Mouse (Mus musculus): Measurements from ENCODE around the gene Tfcp2. TPM values are rescaled to one million over a fixed set of nuclear protein-coding genes. Genes with fewer than 3 reads are reported as not detected.
"Not testable (repeated sequence)": the region's sequence is repeated elsewhere in the genome, so short reads cannot be mapped to it uniquely, and the experiment has no call there.

Gene Tfcp2
- total and polyA plus RNA-seq, 3 experiments: 20.4 to 21.5 TPM; not detected in 1

DNA sequence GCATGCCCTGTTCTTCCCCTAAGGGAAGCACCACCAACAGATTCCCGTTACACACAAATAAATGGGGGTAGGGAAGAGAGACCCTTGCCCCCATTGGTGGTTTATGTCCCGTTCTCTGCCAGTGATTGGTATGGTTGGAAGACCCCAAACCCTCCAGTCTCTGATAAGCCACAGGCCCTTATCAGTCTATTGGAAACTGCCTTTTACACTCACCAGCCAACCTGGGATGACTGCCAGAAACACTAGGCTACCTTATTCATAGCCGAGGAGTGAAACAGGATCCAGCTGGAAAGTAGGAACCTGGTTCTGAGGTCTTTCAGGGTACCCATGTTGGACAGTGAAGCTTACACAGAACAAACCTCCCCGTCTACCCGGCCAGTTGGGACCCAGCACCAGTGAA is 4.2 kb upstream of the Tfcp2 start (continued):
- TF ChIP-seq NELFE (IDR thresholded peaks at IDR 0.05; ENCODE audit: low read depth, low read length): no peak
- TF ChIP-seq POLR2A (IDR thresholded peaks at IDR 0.05; ENCODE audit: control insufficient read depth in 1 of 2, insufficient read depth in 1 of 2, low read depth in 1 of 2, low read length in 2 of 2, poor library complexity in 1 of 2): no peak
- TF ChIP-seq TCF12 (IDR thresholded peaks at IDR 0.05; ENCODE audit: low read depth, low read length): peak; percentile 75
- no peak; the same call in 1 of the 2 replicates for TF ChIP-seq JUND (IDR thresholded peaks at IDR 0.05; ENCODE audit: low read depth, low read length)
- no peak for TF ChIP-seq ZNF384 (IDR thresholded peaks at IDR 0.05; ENCODE audit: low read depth, low read length)
- peak; percentile 30; the same call in 1 of the 2 replicates for TF ChIP-seq HCFC1 (IDR thresholded peaks at IDR 0.05; ENCODE audit: low read depth, low read length)
- peak; percentile 25; the same call in 1 of the 2 replicates for TF ChIP-seq ELF1 (IDR thresholded peaks at IDR 0.05; ENCODE audit: low read depth, low read length)
- TF ChIP-seq CTCF (IDR thresholded peaks at IDR 0.05 in 2 of 3, conservative IDR thresholded peaks at IDR 0.05 in 1 of 3; ENCODE audit: control insufficient read depth in 1 of 3, insufficient read depth in 1 of 3, low read depth in 2 of 3, low read length in 3 of 3, poor library complexity in 1 of 3, severe bottlenecking in 1 of 3): no peak
- TF ChIP-seq USF1 (IDR thresholded peaks at IDR 0.05; ENCODE audit: low read depth, low read length): no peak
- TF ChIP-seq ETS1 (IDR thresholded peaks at IDR 0.05; ENCODE audit: low read depth, low read length): peak; percentile 83
- no peak for TF ChIP-seq CHD1 (IDR thresholded peaks at IDR 0.05; ENCODE audit: low read depth, low read length)

DNA sequence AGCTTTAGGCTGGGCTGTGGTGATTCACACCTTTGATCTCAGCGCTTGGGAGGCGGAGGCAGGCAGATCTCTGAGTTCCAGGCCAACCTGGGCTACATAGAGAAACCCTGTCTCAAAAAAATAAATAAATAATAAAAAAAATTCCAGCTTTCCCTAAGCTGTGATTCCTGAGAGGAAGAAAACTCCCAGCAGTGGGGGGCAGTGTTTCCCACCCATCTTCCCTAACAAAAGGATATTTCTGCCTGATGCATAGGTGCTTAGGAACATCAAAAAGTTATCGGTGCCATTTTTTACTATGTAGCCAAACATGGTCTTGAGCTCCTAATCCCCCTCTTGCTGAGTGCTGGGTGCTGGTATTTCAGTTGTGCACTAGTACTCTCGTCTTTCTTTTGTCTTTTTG is 1.5 kb downstream of the Tfcp2 start:
- Histone ChIP-seq H3K27ac (ENCODE audit: control insufficient read depth, low read depth, low read length) (no peak overlapping the region), H3K4me3 (ENCODE audit: control insufficient read depth in 1 of 2, insufficient read depth in 1 of 2, low read depth in 2 of 2, low read length in 2 of 2) (no peak overlapping the region), H3K9me3 (replicated peaks; ENCODE audit: insufficient read depth, low read length) (no peaks in the 10 kb centered on the region), H3K79me2 (ENCODE audit: control insufficient read depth, insufficient read depth, low read length, poor library complexity) (peaks cover 20% of the 10 kb centered on the region), H3K27me3 (ENCODE audit: control insufficient read depth in 1 of 2, insufficient read depth in 2 of 2, low read length in 2 of 2) (no peaks in the 10 kb centered on the region), H3K36me3 (ENCODE audit: control insufficient read depth in 1 of 2, insufficient read depth in 2 of 2, low read length in 2 of 2) (peaks cover 0 to 17% of the 10 kb centered on the region in 2 experiments; a peak in 3 of 4 replicates), H3K4me1 (ENCODE audit: control insufficient read depth in 1 of 2, insufficient read depth in 2 of 2, low read length in 2 of 2) (peaks cover 3 to 4% of the 10 kb centered on the region in 2 experiments; a peak in 3 of 4 replicates), H3K9ac (ENCODE audit: control insufficient read depth, low read depth, low read length, poor library complexity, severe bottlenecking) (no peak overlapping the region)
- no peak for TF ChIP-seq ZNF384 (IDR thresholded peaks at IDR 0.05; ENCODE audit: low read depth, low read length)
- no peak for DNase-seq (ENCODE audit: low read depth, low spot score)

DNA sequence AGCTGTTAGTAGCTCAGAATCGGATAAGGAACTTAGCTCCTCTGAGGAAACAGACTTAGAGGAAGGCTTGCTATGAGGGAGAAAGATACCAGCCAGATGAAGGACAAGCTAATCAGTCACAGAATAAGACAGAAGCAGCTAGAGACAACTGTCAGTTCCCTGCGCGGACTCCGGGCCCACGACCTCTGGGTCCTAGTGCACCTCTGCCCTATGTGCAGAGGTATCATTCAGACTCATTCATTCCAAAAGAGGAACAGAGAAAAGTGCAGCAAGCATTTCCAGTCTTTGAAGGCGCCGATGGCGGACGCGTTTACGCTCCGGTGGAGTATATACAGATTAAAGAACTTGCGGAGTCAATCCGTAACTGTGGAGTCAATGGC is 8.2 kb downstream of the Tfcp2 start:
- peak; percentile 92 for TF ChIP-seq SIN3A (IDR thresholded peaks at IDR 0.05; ENCODE audit: low read length)
- TF ChIP-seq NELFE (IDR thresholded peaks at IDR 0.05; ENCODE audit: low read depth, low read length): peak; percentile 76
- TF ChIP-seq TBP (IDR thresholded peaks at IDR 0.05; ENCODE audit: low read depth, low read length): peak; percentile 86
- peak; percentile 20; the same call in 1 of the 2 replicates for TF ChIP-seq NRF1 (IDR thresholded peaks at IDR 0.05; ENCODE audit: insufficient read depth, low read depth, low read length, poor library complexity, severe bottlenecking)
- peak; percentile 55; the same call in 1 of the 2 replicates for TF ChIP-seq MXI1 (IDR thresholded peaks at IDR 0.05; ENCODE audit: low read depth, low read length)
- peak; percentile 65; the same call in 1 of the 2 replicates for TF ChIP-seq GATA1 (IDR thresholded peaks at IDR 0.05; ENCODE audit: low read depth, low read length)
- TF ChIP-seq POLR2A (IDR thresholded peaks at IDR 0.05; ENCODE audit: control insufficient read depth in 1 of 2, insufficient read depth in 1 of 2, low read depth in 1 of 2, low read length in 2 of 2, poor library complexity in 1 of 2): peak in 1 of 2 experiments; percentile 65; a peak in 2 of 4 replicates
- TF ChIP-seq MYC (IDR thresholded peaks at IDR 0.05; ENCODE audit: low read depth, low read length): peak; percentile 51; the same call in 1 of the 2 replicates
- peak; percentile 37; the same call in 1 of the 2 replicates for TF ChIP-seq TAL1 (IDR thresholded peaks at IDR 0.05; ENCODE audit: low read length)
- TF ChIP-seq POLR2AphosphoS2 (IDR thresholded peaks at IDR 0.05; ENCODE audit: low read length): peak; percentile 73
- TF ChIP-seq HCFC1 (IDR thresholded peaks at IDR 0.05; ENCODE audit: low read depth, low read length): peak; percentile 66; the same call in 1 of the 2 replicates
- peak; percentile 63; the same call in 1 of the 2 replicates for TF ChIP-seq ZMIZ1 (IDR thresholded peaks at IDR 0.05; ENCODE audit: low read depth, low read length)
- peak; percentile 51 for TF ChIP-seq ETS1 (IDR thresholded peaks at IDR 0.05; ENCODE audit: low read depth, low read length)
- TF ChIP-seq TCF12 (IDR thresholded peaks at IDR 0.05; ENCODE audit: low read depth, low read length): peak; percentile 58
- TF ChIP-seq MYB (IDR thresholded peaks at IDR 0.05; ENCODE audit: low read depth, low read length): peak; percentile 64; the same call in 1 of the 2 replicates
- peak; percentile 59 to 76; a peak in 3 of 4 replicates for TF ChIP-seq EP300 (IDR thresholded peaks at IDR 0.05; ENCODE audit: low read depth in 1 of 2, low read length in 2 of 2)
- Histone ChIP-seq H3K4me1 (ENCODE audit: control insufficient read depth in 1 of 2, insufficient read depth in 2 of 2, low read length in 2 of 2) (peaks cover 16 to 28% of the 10 kb centered on the region in 2 experiments), H3K4me3 (ENCODE audit: control insufficient read depth in 1 of 2, insufficient read depth in 1 of 2, low read depth in 2 of 2, low read length in 2 of 2) (peak overlapping the region; percentile 14 to 68; a peak in 3 of 4 replicates), H3K27ac (ENCODE audit: control insufficient read depth, low read depth, low read length) (peak overlapping the region; percentile 99), H3K9ac (ENCODE audit: control insufficient read depth, low read depth, low read length, poor library complexity, severe bottlenecking) (peak overlapping the region; percentile 18; the same call in 1 of the 2 replicates), H3K36me3 (ENCODE audit: control insufficient read depth in 1 of 2, insufficient read depth in 2 of 2, low read length in 2 of 2) (peaks cover 0 to 24% of the 10 kb centered on the region in 2 experiments; a peak in 2 of 4 replicates)
- not testable (repeated sequence) for H3K27me3 ChIP-seq (ENCODE audit: control insufficient read depth in 1 of 2, insufficient read depth in 2 of 2, low read length in 2 of 2); H3K79me2 ChIP-seq (ENCODE audit: control insufficient read depth, insufficient read depth, low read length, poor library complexity); H3K9me3 ChIP-seq (replicated peaks; ENCODE audit: insufficient read depth, low read length)
- DNase-seq (ENCODE audit: low read depth, low spot score): peak; percentile 97
